Mouse (Mus musculus): ENCODE data around the gene Gyg. TPM values are rescaled to one million over a fixed set of nuclear protein-coding genes. Genes with fewer than 3 reads are reported as not detected.

Gene Gyg
- total and polyA plus RNA-seq, 2 experiments from 2014 or later: 35.9 to 69.3 TPM

- no peak for ATAC-seq
- 61% methylated on average over 3 of the region's 3 CpGs for WGBS
- Histone ChIP-seq H3K4me2 (ENCODE audit: low read depth) (no peak overlapping the region), H3K27ac (ENCODE audit: low read depth, low read length) (no peak overlapping the region), H3K27me3 (ENCODE audit: insufficient read depth, low read length) (no peaks in the 10 kb centered on the region), H3K4me3 (ENCODE audit: low read depth, low read length) (no peak overlapping the region), H3K9ac (no peak overlapping the region), H3K4me1 (ENCODE audit: insufficient read depth) (no peaks in the 10 kb centered on the region), H3K36me3 (ENCODE audit: insufficient read depth) (peaks cover 7% of the 10 kb centered on the region; the same call in 1 of the 2 replicates), H3K9me3 (ENCODE audit: low read length) (no peaks in the 10 kb centered on the region)
- DNase-seq: no peak
- TF ChIP-seq CTCF (IDR thresholded peaks at IDR 0.05; ENCODE audit: low read depth): no peak
These were observed 11.4 kb downstream of the Gyg start for GRCm38 (mm10) chr3:20143726-20144125.

- Histone ChIP-seq H3K27me3 (ENCODE audit: insufficient read depth, low read length) (no peaks in the 10 kb centered on the region), H3K4me1 (ENCODE audit: insufficient read depth) (no peaks in the 10 kb centered on the region), H3K4me3 (ENCODE audit: low read depth, low read length) (no peak overlapping the region), H3K36me3 (ENCODE audit: insufficient read depth) (peaks cover 2% of the 10 kb centered on the region; the same call in 1 of the 2 replicates), H3K9me3 (ENCODE audit: low read length) (no peaks in the 10 kb centered on the region), H3K27ac (ENCODE audit: low read depth, low read length) (no peak overlapping the region), H3K4me2 (ENCODE audit: low read depth) (no peak overlapping the region), H3K9ac (no peak overlapping the region)
- no peak for ATAC-seq
- no peak for DNase-seq
- 71% methylated on average over 3 of the region's 3 CpGs for WGBS
- TF ChIP-seq CTCF (IDR thresholded peaks at IDR 0.05; ENCODE audit: low read depth): no peak
These were observed 12.5 kb downstream of the Gyg start for GRCm38 (mm10) chr3:20142576-20142975.

- no peak overlapping the region for H3K27ac ChIP-seq (ENCODE audit: low read depth, low read length)
- H3K9me3 ChIP-seq (ENCODE audit: low read length): no peaks in the 10 kb centered on the region
- H3K4me2 ChIP-seq (ENCODE audit: low read depth): no peak overlapping the region
- no peaks in the 10 kb centered on the region for H3K36me3 ChIP-seq (ENCODE audit: insufficient read depth)
- no peak overlapping the region for H3K9ac ChIP-seq
- TF ChIP-seq CTCF (IDR thresholded peaks at IDR 0.05; ENCODE audit: low read depth): no peak
- no peaks in the 10 kb centered on the region for H3K27me3 ChIP-seq (ENCODE audit: insufficient read depth, low read length)
- H3K4me3 ChIP-seq (ENCODE audit: low read depth, low read length): no peak overlapping the region
- ATAC-seq (no peak), DNase-seq (no peak)
- WGBS: 87% methylated on average over 2 of the region's 2 CpGs
- H3K4me1 ChIP-seq (ENCODE audit: insufficient read depth): no peaks in the 10 kb centered on the region
These were observed 13.0 kb downstream of the Gyg start for GRCm38 (mm10) chr3:20142101-20142500.

DNA sequence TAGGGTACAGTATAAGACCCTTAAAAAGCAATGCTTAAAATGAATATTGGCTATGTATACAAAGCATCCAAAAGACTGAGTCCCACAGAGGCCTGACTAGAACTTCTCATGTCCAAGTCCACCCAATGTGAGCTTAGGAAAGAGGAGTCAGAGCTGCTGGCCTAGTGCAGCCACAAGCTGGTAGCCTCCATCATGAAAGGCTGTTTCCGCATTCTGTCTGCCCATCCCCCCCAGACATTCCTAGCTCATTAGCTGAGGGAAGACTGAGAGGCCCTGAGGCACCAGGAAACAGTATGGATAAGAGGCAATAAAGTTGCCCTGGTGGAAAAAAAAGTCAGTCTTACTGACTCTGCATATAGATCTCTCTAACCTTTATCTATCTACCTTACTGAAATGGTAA lies 13.4 kb downstream of the Gyg start:
- no peak for DNase-seq
- H3K4me3 ChIP-seq (ENCODE audit: low read depth, low read length): no peak overlapping the region
- H3K36me3 ChIP-seq (ENCODE audit: insufficient read depth): no peaks in the 10 kb centered on the region
- H3K27ac ChIP-seq (ENCODE audit: low read depth, low read length): no peak overlapping the region
- 42% methylated on average over 1 of the region's 1 CpGs for WGBS
- no peak overlapping the region for H3K4me2 ChIP-seq (ENCODE audit: low read depth)
- no peaks in the 10 kb centered on the region for H3K27me3 ChIP-seq (ENCODE audit: insufficient read depth, low read length)
- no peaks in the 10 kb centered on the region for H3K9me3 ChIP-seq (ENCODE audit: low read length)
- TF ChIP-seq CTCF (IDR thresholded peaks at IDR 0.05; ENCODE audit: low read depth): no peak
- H3K4me1 ChIP-seq (ENCODE audit: insufficient read depth): no peaks in the 10 kb centered on the region
- no peak for ATAC-seq
- no peak overlapping the region for H3K9ac ChIP-seq

DNA sequence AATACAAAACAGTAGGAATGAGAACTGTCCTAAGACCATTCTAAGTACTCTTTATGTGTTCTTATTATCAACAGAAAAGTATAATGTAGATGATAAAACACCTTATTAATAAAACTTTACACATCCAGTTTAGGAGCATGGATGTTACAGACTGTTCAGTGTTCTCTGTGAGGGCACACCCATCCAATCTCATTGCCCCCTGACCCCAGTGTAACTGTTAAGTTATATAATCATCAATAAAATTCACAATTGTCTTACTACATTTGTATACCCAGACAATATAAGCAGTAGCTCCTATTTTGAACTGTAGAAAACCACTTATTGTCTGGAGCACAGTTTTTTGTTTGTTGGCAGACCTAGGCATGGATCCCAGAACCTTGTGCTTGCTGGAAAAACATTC lies 13.9 kb downstream of the Gyg start:
- Histone ChIP-seq H3K9ac (no peak overlapping the region), H3K4me2 (ENCODE audit: low read depth) (no peak overlapping the region), H3K36me3 (ENCODE audit: insufficient read depth) (0 out of 2 replicates have a peak, but pooled peaks cover 3% of the 10 kb centered on the region), H3K27ac (ENCODE audit: low read depth, low read length) (no peak overlapping the region), H3K27me3 (ENCODE audit: insufficient read depth, low read length) (no peaks in the 10 kb centered on the region), H3K4me1 (ENCODE audit: insufficient read depth) (no peaks in the 10 kb centered on the region), H3K4me3 (ENCODE audit: low read depth, low read length) (no peak overlapping the region), H3K9me3 (ENCODE audit: low read length) (no peaks in the 10 kb centered on the region)
- DNase-seq (no peak), ATAC-seq (no peak)
- no peak for TF ChIP-seq CTCF (IDR thresholded peaks at IDR 0.05; ENCODE audit: low read depth)

DNA sequence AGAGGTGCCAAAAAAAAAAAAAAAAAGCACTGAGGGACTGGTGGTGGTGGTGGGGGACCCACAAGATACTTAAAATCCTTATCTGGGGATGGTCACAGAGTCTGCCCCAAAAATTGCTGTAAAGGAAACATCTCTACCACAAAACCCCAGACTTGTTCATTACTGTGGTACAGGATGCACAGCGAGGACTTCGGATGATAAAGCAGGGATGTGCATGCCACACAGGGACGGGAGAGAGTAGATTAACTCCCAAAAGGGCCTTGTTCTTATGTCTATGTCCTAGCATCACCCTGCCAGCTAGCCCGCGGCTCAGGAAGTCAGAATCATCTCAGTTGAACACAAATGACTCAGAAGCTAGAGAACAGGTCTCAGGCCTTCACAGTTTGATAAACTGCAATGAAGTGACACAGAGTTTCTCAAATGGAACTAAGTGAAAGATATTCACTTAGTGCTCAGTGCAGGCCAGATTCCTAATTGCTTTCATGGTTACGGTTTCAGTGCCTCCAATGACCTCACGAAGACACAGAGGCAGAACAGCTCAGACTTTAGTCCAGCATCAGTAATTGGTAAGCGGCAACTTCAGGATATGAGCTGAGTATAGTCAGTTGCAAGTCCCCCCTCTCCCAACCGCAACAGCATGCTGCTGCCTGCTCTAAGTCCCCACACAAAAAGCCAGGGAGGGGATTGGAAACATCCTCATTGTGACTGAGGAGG lies 18.1 kb downstream of the Gyg start:
- H3K27ac ChIP-seq (ENCODE audit: low read depth, low read length): no peak overlapping the region
- no peaks in the 10 kb centered on the region for H3K4me1 ChIP-seq (ENCODE audit: insufficient read depth)
- no peak for TF ChIP-seq CTCF (IDR thresholded peaks at IDR 0.05; ENCODE audit: low read depth)
- no peak for DNase-seq
- no peaks in the 10 kb centered on the region for H3K9me3 ChIP-seq (ENCODE audit: low read length)
- no peak for ATAC-seq
- WGBS: 91% methylated on average over 9 of the region's 9 CpGs
- H3K4me3 ChIP-seq (ENCODE audit: low read depth, low read length): no peak overlapping the region
- 0 out of 2 replicates have a peak, but pooled peaks cover 3% of the 10 kb centered on the region for H3K36me3 ChIP-seq (ENCODE audit: insufficient read depth)
- no peak overlapping the region for H3K9ac ChIP-seq
- H3K4me2 ChIP-seq (ENCODE audit: low read depth): no peak overlapping the region
- no peaks in the 10 kb centered on the region for H3K27me3 ChIP-seq (ENCODE audit: insufficient read depth, low read length)

GRCm38 (mm10) chr3:20134545-20134944 lies 20.6 kb downstream of the Gyg start:
- Histone ChIP-seq H3K27ac (ENCODE audit: low read depth, low read length) (no peak overlapping the region), H3K9me3 (ENCODE audit: low read length) (no peaks in the 10 kb centered on the region), H3K4me1 (ENCODE audit: insufficient read depth) (no peaks in the 10 kb centered on the region), H3K4me3 (ENCODE audit: low read depth, low read length) (no peak overlapping the region), H3K27me3 (ENCODE audit: insufficient read depth, low read length) (no peaks in the 10 kb centered on the region), H3K36me3 (ENCODE audit: insufficient read depth) (0 out of 2 replicates have a peak, but pooled peaks cover 3% of the 10 kb centered on the region), H3K4me2 (ENCODE audit: low read depth) (no peak overlapping the region), H3K9ac (no peak overlapping the region)
- DNase-seq (no peak), ATAC-seq (no peak)
- 84% methylated on average over 3 of the region's 3 CpGs for WGBS
- no peak for TF ChIP-seq CTCF (IDR thresholded peaks at IDR 0.05; ENCODE audit: low read depth)

Data from forebrain, postnatal 0 days (tissue).